Mouse (Mus musculus): ENCODE results near the gene Igfbp1. TPM values are rescaled to one million over a fixed set of nuclear protein-coding genes. Genes with fewer than 3 reads are reported as not detected.

Igfbp1 gene
- polyA plus RNA-seq, 2 experiments: 48.0 to 62.0 TPM

DNA sequence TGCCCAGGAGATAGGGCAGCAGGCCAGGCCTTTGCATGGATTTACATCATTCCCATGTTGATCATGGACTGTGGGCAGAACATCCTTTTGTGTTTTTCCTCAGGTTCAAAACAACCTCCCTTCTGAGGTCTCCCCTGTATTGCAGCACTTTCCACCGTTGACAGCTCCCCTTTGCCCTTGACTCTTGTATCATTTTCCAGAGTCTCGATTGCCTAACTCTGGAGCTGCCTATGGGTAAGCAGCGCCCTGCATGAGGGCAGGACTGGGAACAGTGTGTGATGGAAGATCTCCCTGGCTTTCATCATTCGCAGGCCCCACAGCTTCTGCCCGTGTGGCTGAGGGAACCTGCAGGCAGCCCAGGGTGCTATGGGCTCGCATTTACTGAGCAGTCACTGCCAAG, 4.9 kb upstream of the Igfbp1 start:
- H3K9ac ChIP-seq (replicated peaks): no peak overlapping the region
- no peaks in the 10 kb centered on the region; the same call in 1 of the 2 replicates for H3K9me3 ChIP-seq (ENCODE audit: control insufficient read depth, low read length)
- H3K27ac ChIP-seq: no peak overlapping the region
- no peaks in the 10 kb centered on the region for H3K27me3 ChIP-seq (ENCODE audit: control insufficient read depth, insufficient read depth, low read length)
- ATAC-seq (ENCODE audit: insufficient read depth) (peak; percentile 66), DNase-seq (ENCODE audit: low read depth in 3 of 3, low spot score in 3 of 3) (peak in 1 of 3 experiments; percentile 33)
- 36% methylated on average over 6 of the region's 6 CpGs for WGBS (ENCODE audit: insufficient replicate concordance)
- peaks cover 0 to 9% of the 10 kb centered on the region in 2 experiments; a peak in 1 of 4 replicates for H3K4me1 ChIP-seq (replicated peaks; ENCODE audit: control insufficient read depth in 2 of 2, insufficient read depth in 2 of 2, low read length in 1 of 2)
- no peak overlapping the region for H3K4me3 ChIP-seq (ENCODE audit: insufficient read depth in 1 of 2, low read depth in 2 of 2, low read length in 2 of 2)
- no peak overlapping the region for H3K4me2 ChIP-seq (ENCODE audit: low read depth)
- no peaks in the 10 kb centered on the region for H3K36me3 ChIP-seq (replicated peaks; ENCODE audit: control insufficient read depth, insufficient read depth, low read depth)
- no peak for TF ChIP-seq CTCF (IDR thresholded peaks at IDR 0.05; ENCODE audit: low read depth)
- TF ChIP-seq EP300 (IDR thresholded peaks at IDR 0.05; ENCODE audit: low read depth): no peak

DNA sequence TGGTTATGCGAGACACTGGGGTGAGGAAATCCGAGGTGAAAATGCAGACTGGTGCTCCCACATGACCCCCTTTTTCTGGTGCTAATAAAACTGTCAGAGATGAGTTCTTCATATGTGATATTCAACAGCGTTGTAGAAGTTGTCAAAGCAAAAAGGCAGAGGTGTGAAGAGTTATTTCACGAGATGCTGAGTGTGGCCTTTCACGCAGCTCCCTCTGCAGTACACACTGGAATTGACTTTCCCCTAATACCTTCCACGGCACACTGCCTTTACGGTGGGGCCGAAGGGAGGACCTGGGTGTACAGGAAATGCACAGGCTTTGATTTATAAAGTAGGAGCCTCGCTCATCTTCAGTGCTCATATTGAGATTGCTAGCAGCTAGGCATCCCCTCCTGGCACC, 4.4 kb upstream of the Igfbp1 start:
- no peak overlapping the region for H3K27ac ChIP-seq

DNA sequence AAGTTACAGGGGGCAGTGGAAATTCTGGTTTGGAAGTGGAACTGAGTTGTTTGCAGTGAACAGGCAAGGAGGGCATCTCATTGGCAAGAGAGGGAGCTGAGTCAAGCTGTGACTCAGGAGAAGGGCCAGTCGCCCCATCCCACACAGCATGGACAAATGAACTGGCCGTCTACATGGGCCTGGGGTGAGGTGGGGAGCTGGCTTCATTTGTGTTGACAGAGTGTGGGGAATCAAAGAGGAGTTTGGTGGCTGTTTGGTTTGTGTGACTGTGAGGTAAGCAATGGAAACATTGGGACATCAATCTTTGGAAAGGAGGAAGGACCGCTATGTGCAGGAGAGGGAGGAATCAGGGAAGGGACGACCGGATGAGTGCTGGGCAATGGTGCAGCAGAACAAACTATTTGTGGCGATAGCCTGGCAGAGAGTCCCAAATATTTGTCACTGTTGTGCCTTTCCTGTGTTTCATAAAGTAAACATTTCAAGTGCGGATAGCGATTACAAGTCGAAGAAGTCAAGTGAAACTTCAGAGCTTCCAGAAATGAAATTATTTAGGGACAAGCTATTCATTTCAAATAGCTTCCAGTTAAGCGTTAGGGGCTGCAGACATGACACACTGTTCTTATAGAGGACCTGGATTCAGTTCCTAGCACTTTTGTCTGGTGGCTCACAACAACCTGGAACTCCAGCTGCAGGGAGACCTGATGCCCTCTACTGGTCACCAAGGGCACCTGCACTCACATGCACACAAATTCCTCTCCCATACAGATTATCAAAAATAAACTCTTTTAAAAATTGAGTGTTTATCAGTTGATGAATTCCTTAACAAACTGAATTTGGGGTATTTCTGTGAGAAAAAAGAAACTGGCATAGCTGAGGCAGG, 2.9 kb upstream of the Igfbp1 start:
- Histone ChIP-seq H3K27me3 (ENCODE audit: control insufficient read depth, insufficient read depth, low read length) (no peaks in the 10 kb centered on the region), H3K4me2 (ENCODE audit: low read depth) (no peak overlapping the region), H3K27ac (no peak overlapping the region), H3K36me3 (replicated peaks; ENCODE audit: control insufficient read depth, insufficient read depth, low read depth) (no peaks in the 10 kb centered on the region), H3K9ac (replicated peaks) (no peak overlapping the region), H3K4me3 (ENCODE audit: insufficient read depth in 1 of 2, low read depth in 2 of 2, low read length in 2 of 2) (no peak overlapping the region), H3K4me1 (replicated peaks; ENCODE audit: control insufficient read depth in 2 of 2, insufficient read depth in 2 of 2, low read length in 1 of 2) (peaks cover 0 to 9% of the 10 kb centered on the region in 2 experiments; a peak in 1 of 4 replicates), H3K9me3 (ENCODE audit: control insufficient read depth, low read length) (no peaks in the 10 kb centered on the region; the same call in 1 of the 2 replicates)
- no peak for ATAC-seq (ENCODE audit: insufficient read depth)
- no peak for DNase-seq (ENCODE audit: low read depth in 3 of 3, low spot score in 3 of 3)
- WGBS (ENCODE audit: insufficient replicate concordance): 72% methylated on average over 10 of the region's 10 CpGs
- peak; percentile 35; the same call in 1 of the 2 replicates for TF ChIP-seq CTCF (IDR thresholded peaks at IDR 0.05; ENCODE audit: low read depth)
- no peak for TF ChIP-seq EP300 (IDR thresholded peaks at IDR 0.05; ENCODE audit: low read depth)

More for the DNA sequence above, 4.4 kb upstream of the Igfbp1 start:
- TF ChIP-seq CTCF (IDR thresholded peaks at IDR 0.05; ENCODE audit: low read depth) (no peak), EP300 (IDR thresholded peaks at IDR 0.05; ENCODE audit: low read depth) (no peak)
- H3K4me2 ChIP-seq (ENCODE audit: low read depth): no peak overlapping the region
- no peaks in the 10 kb centered on the region for H3K36me3 ChIP-seq (replicated peaks; ENCODE audit: control insufficient read depth, insufficient read depth, low read depth)
- H3K9ac ChIP-seq (replicated peaks): no peak overlapping the region
- no peak for DNase-seq (ENCODE audit: low read depth in 3 of 3, low spot score in 3 of 3)
- WGBS (ENCODE audit: insufficient replicate concordance): 50% methylated on average over 9 of the region's 9 CpGs
- ATAC-seq (ENCODE audit: insufficient read depth): no peak
- H3K4me1 ChIP-seq (replicated peaks; ENCODE audit: control insufficient read depth in 2 of 2, insufficient read depth in 2 of 2, low read length in 1 of 2): peaks cover 0 to 9% of the 10 kb centered on the region in 2 experiments; a peak in 1 of 4 replicates
- H3K27me3 ChIP-seq (ENCODE audit: control insufficient read depth, insufficient read depth, low read length): no peaks in the 10 kb centered on the region
- no peaks in the 10 kb centered on the region; the same call in 1 of the 2 replicates for H3K9me3 ChIP-seq (ENCODE audit: control insufficient read depth, low read length)
- H3K4me3 ChIP-seq (ENCODE audit: insufficient read depth in 1 of 2, low read depth in 2 of 2, low read length in 2 of 2): no peak overlapping the region

- peaks cover 0 to 6% of the 10 kb centered on the region in 2 experiments; a peak in 1 of 4 replicates for H3K4me1 ChIP-seq (replicated peaks; ENCODE audit: control insufficient read depth in 2 of 2, insufficient read depth in 2 of 2, low read length in 1 of 2)
- H3K36me3 ChIP-seq (replicated peaks; ENCODE audit: control insufficient read depth, insufficient read depth, low read depth): no peaks in the 10 kb centered on the region
- H3K4me3 ChIP-seq (ENCODE audit: insufficient read depth in 1 of 2, low read depth in 2 of 2, low read length in 2 of 2): no peak overlapping the region
- 54% methylated on average over 4 of the region's 4 CpGs for WGBS (ENCODE audit: insufficient replicate concordance)
- DNase-seq (ENCODE audit: low read depth in 3 of 3, low spot score in 3 of 3) (no peak), ATAC-seq (ENCODE audit: insufficient read depth) (no peak)
- no peaks in the 10 kb centered on the region for H3K27me3 ChIP-seq (ENCODE audit: control insufficient read depth, insufficient read depth, low read length)
- TF ChIP-seq EP300 (IDR thresholded peaks at IDR 0.05; ENCODE audit: low read depth) (no peak), CTCF (IDR thresholded peaks at IDR 0.05; ENCODE audit: low read depth) (no peak)
- H3K9me3 ChIP-seq (ENCODE audit: control insufficient read depth, low read length): no peaks in the 10 kb centered on the region; the same call in 1 of the 2 replicates
- no peak overlapping the region for H3K4me2 ChIP-seq (ENCODE audit: low read depth)
- no peak overlapping the region for H3K9ac ChIP-seq (replicated peaks)
- H3K27ac ChIP-seq: no peak overlapping the region
Measured at GRCm38 (mm10) chr11:7195312-7195685, 2.3 kb upstream of the Igfbp1 start.

- ATAC-seq (ENCODE audit: insufficient read depth) (no peak), DNase-seq (ENCODE audit: low read depth in 3 of 3, low spot score in 3 of 3) (no peak)
- no peaks in the 10 kb centered on the region for H3K27me3 ChIP-seq (ENCODE audit: control insufficient read depth, insufficient read depth, low read length)
- H3K27ac ChIP-seq: no peak overlapping the region
- peaks cover 0 to 6% of the 10 kb centered on the region in 2 experiments; a peak in 1 of 4 replicates for H3K4me1 ChIP-seq (replicated peaks; ENCODE audit: control insufficient read depth in 2 of 2, insufficient read depth in 2 of 2, low read length in 1 of 2)
- H3K4me3 ChIP-seq (ENCODE audit: insufficient read depth in 1 of 2, low read depth in 2 of 2, low read length in 2 of 2): peak overlapping the region; percentile 39 to 47
- H3K36me3 ChIP-seq (replicated peaks; ENCODE audit: control insufficient read depth, insufficient read depth, low read depth): no peaks in the 10 kb centered on the region
- TF ChIP-seq EP300 (IDR thresholded peaks at IDR 0.05; ENCODE audit: low read depth) (no peak), CTCF (IDR thresholded peaks at IDR 0.05; ENCODE audit: low read depth) (no peak)
- no peaks in the 10 kb centered on the region; the same call in 1 of the 2 replicates for H3K9me3 ChIP-seq (ENCODE audit: control insufficient read depth, low read length)
- H3K4me2 ChIP-seq (ENCODE audit: low read depth): peak overlapping the region; percentile 13; the same call in 1 of the 2 replicates
- H3K9ac ChIP-seq (replicated peaks): peak overlapping the region; percentile 36
- 66% methylated on average over 19 of the region's 19 CpGs for WGBS (ENCODE audit: insufficient replicate concordance)
Measured at GRCm38 (mm10) chr11:7198006-7198405, 424 bp downstream of the Igfbp1 start.

Data from liver, embryonic 14.5 days (tissue).